In genomic region chr1:180268249-180269031, GRCm38 (mm10) we compare ENCODE assay signal across 8 mouse cellular contexts. TPM values are rescaled to one million over a fixed set of nuclear protein-coding genes. Genes with fewer than 3 reads are reported as not detected.
DNase-seq lines count a peak whose midpoint lies in the region; ATAC-seq and TF ChIP-seq lines count a peak whose summit lies in the region.

No protein-coding gene starts in this region.

- peak; percentile 83 to 93 for DNase-seq in cerebellum, postnatal 4 days (ENCODE audit: low spot score in 2 of 2)
- DNase-seq in gastrocnemius, adult 2 months, result peak; percentile 91
- peak; percentile 95 for DNase-seq in induced T-regulatory cell, adult 2 months (ENCODE audit: low read depth)
- DNase-seq in left cerebral cortex, postnatal 10 days (ENCODE audit: extremely low spot score in 1 of 2, low spot score in 2 of 2), result peak; percentile 91
- DNase-seq in right cerebral cortex, postnatal 25 days, result peak; percentile 83
- peak; percentile 86 to 90 for DNase-seq in urinary bladder, postnatal 36 days (ENCODE audit: low spot score in 2 of 2)

- peak overlapping the region; percentile 71 for H3K27ac ChIP-seq in gastrocnemius, adult 2 months

- peak; percentile 62 for ATAC-seq in activated CD4-positive, CD25-positive, alpha-beta regulatory T cell, adult 4 months
- peak; percentile 82 for ATAC-seq in megakaryocyte progenitor cell, adult 5-6 weeks (replicated peaks; ENCODE audit: poor library complexity)

- TF ChIP-seq CTCF in gastrocnemius, adult 2 months (IDR thresholded peaks at IDR 0.05), result peak; percentile 99

- intact Hi-C loops in gastrocnemius, adult 2 months (cut with DNase I), result loop anchor here (1.0 to 5.0 kb wide), 3 partner anchors 139 to 214 kb away; partner anchors contain the start of gene Stum
- intact Hi-C loops in left cerebral cortex, postnatal 10 days (cut with DNase I), result loop anchor here (2.0 to 10.0 kb wide), 4 partner anchors 138 to 496 kb away; no protein-coding TSS in a partner anchor

- no peak overlapping the region for H3K4me3 ChIP-seq in gastrocnemius, adult 2 months

RNA-seq across cellular contexts. Expression of gene Psen2, which starts 5.2 kb away (rescaled TPM):
- 100 to 1,000 TPM; 109 to 116 TPM for polyA plus RNA-seq in activated CD4-positive, CD25-positive, alpha-beta regulatory T cell, adult 4 months (2017; shearing (Covaris generic))
- 1 to 10 TPM; 7.8 to 9.5 TPM for total RNA-seq in gastrocnemius, adult 2 months (2021)
- total RNA-seq in left cerebral cortex, postnatal 10 days (2021), result 10 to 100 TPM; 21.3 to 21.5 TPM
- total RNA-seq in megakaryocyte progenitor cell, adult 5-6 weeks (2015), result 18.9 and 19.5 TPM in 2 replicates
- total RNA-seq in megakaryocyte progenitor cell, adult 5-6 weeks (2017), result 24.9 and 27.2 TPM in 2 replicates
